Mouse (Mus musculus): ENCODE measurements around the gene Hsh2d.
A peak's percentile ranks its signal among the peaks of the same experiment; 100 is the strongest.

DNA sequence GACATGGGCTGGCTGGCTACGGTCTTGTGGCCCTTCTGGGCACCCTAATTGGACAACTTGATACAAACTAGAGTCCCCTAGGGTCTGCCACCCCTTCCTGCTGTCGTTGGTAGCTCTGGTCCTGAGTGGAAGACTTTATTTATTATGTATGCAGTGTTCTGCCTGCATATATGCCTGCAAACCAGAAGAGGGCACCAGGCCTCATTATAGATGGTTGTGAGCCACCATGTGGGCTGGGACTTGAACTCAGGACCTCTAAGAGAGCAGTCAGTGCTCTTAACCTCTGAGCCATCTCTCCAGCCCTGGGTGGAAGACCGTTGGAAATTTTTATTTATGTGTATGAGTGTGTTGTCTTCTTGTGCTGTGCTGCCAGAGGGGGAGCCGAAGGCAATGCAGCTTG, 31.3 kb downstream of the Hsh2d start:
- no peak for TF ChIP-seq POLR2A (IDR thresholded peaks at IDR 0.05; ENCODE audit: borderline replicate concordance, control insufficient read depth, low read depth, low read length)
- peak; percentile 19; the same call in 1 of the 2 replicates for TF ChIP-seq CTCF (IDR thresholded peaks at IDR 0.05; ENCODE audit: control insufficient read depth, insufficient read depth, low read length)
